Mouse (Mus musculus) kidney, adult 9 months (tissue): ENCODE data around the gene Bzw1.
"Not testable (repeated sequence)": the region's sequence is repeated elsewhere in the genome, so short reads cannot be mapped to it uniquely, and the experiment has no call there.

ENCODE experiments used
- DNase-seq: peaks from one replicate; pipeline ENCODE4 v3.0.0; 2022

Gene Bzw1

DNA sequence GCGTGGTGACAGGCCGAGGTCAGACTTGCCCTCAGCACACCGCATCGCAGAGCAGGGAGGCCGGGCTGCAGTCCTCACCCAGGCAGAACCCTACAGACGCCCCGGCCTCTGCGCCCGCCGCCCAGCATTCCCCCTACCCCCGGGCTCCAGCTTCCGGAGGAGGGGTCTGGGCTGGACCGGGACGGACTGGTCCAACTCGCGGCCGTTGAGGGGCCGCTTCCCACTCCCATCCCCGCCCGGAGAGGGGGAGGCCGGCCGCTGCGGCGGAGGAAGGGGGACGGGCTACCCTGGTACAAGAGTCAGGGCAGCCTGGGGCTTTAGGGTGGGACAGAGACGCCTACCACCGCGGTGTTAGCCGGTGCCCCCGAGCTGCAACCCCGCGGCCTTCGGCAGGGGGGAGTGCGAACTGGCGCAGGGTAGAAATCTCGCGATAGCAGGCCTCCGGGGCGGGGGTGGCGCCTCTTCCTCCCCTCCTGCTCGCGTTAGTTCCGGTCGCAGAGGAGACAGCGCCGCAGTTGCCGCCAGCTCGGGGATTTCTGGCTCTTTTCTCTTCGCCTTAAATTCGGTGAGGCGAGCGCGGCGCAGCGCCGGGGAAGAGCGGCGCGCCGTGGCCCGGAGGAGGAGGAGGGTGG, at the start of gene Bzw1:
Gene Bzw1, plus strand, starts transcription at position 247 of the 632 bp plus-strand sequence.
- DNase-seq: peak; percentile 93

DNA sequence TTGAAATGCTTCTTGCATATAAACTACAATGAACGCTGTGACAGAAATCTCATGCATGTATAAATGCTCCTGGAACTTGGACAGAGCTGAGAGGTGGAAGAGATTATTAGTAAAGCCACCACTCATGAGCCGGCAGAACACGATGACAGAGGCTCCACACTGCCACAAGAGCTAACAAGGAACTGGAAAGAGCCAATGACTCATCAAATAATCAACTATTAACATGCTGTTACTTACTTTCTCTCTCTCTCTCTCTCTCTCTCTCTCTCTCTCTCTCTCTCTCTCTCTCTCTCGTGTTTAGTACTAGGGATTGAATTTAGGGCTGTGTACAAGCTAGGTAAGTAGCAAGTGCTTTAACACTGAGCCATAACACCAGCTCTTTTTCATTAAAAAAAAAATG, 48.8 kb upstream of the Bzw1 start:
- DNase-seq: no peak

DNA sequence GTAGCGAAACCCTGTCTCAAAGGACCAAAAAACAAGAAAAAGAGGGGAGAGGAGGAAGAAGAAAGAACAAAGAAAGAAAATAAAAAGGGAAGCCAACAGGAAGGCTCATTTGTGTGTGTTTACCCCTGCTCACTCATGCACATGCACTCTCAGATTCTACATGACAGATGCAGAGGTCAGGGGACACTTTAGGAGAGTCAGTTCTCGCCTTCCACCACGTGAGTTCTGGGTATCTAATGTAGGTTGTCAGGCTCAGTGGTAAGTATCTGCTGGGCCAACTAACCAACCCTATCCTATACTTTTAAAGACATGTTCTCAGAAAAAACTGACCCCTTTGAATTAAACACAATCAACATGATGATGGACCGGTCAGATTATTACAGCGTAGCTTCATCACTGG, 48.1 kb upstream of the Bzw1 start:
- DNase-seq: no peak

DNA sequence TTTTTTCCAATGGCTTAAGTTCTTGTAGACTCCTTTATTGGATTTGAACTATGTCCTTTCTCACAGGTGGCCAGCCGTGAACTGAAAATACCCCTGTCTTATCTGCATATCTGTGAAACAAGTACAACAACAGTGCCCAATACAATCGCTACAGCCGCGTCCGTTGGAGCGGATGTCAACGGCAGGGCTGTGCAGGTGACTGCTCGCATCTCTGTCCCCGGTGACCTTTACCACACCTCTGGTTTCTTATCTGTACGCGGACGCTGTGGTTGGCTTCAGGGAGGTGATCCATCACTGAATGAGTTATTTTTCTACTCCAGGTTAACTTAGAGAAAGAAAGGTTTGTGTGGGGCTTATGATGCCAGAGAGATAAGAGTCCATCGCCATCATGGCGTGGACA, 46.5 kb upstream of the Bzw1 start:
- no peak for DNase-seq

DNA sequence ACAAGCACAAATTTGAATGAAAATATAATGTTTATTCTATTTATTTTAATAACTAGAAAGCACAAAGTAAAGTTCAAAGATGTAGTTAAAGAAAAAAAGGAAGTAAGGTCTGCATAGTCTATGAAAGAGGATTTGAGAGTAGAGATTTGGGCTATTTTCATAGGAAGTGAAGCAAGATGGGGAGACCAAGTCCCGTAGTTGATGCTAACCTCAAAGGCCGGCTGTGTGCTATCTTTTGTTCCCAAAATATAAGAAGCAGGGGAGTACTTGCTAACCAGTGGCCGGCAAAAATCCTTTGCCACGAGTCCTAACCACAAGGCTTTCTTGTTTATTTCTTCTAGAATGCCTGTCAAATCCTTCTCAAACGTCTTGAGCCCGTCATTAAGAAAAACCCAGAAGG, 44.0 kb upstream of the Bzw1 start:
- no peak for DNase-seq

DNA sequence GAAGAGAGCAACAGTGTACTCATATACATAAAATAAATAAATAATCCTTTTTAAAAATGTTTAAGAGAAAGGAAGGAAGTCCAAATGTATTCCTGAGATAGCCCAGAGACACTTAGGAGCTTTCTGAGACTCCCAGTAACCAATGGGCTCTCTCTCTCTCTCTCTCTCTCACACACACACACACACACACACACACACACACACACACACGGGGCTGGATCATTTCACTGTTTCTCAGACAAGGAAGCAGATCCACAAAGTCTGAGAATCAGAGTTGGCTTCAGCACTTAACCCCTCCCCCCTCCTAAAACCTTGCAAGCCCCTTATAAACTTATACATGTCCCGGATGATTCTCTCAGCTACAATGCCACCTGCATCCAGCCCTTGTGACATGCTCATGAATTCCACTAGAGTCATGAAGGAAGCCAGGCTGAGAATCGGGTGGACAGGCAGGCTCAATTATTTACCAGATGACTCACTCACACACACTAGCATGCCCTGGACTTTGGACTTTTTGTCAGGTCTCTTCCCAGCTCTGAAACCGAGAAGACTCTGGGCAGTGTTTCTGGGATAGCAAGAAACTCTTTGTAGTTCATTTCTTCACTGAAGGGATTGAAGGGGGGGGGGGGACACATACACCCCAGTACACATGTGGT, 39.3 kb upstream of the Bzw1 start:
- DNase-seq: peak; percentile 92

DNA sequence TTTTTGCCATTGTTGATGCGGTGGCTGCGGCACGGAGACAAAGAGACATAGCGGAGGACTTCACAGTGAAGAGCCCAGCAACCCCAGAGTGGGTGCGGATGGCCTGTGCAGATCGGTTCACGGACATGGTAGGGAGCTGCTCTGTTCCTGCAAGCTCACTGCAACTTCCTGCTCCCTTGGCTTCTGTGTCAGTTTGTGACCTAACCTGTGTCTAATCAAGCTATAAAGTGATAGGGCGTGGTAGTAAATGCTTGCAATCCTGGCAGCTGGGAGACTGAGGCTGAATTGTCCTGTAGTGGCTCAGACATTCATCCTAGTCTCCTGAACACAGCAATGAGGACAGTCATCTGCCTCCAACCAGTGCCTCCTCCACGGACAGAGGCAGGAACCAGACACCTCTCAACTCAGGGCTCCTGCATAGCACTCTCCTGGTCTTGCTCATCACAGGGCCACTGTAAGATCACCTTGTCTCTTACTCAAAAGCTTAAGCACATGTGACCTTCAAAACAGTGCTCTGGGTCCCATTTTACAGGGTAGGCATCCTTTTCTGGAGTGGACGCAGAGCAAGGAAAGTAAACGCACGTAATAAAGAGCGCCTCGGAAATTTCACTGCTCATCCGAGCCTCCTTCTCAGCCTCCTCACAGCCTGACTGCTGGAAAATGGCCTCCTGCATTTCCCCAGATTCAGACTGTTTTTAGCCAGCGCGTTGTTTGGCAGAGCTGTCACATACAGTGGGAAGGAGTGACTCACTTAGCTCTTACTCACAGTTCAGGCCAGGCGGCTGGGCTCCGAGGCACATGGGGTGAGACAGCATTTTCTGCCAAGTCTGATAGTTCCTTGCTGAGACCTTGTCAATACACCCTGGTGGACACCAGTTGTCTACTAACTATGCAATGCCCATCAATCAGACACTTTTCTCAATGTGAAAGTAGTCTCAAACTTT, 33.5 kb upstream of the Bzw1 start:
- no peak for DNase-seq

DNA sequence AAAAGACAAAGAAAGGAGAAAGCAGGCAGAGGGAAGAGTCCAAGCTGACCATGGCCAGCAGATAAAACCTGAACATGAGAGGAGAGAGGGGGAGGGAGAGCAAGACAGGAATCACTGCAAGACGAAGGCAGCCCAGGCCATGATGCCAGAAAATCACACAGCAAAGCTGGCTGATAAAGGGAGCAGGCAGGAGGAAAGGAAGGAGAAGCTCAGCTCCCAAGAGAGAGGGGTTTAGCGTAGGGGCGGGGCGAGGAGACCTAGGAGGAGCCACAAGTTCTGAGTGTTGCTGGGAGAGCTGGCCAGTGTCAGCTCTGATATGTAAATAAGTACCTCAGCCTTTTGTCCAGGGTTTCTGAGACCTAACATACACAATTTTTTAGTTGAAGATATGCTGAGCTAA, 30.4 kb upstream of the Bzw1 start:
- no peak for DNase-seq

DNA sequence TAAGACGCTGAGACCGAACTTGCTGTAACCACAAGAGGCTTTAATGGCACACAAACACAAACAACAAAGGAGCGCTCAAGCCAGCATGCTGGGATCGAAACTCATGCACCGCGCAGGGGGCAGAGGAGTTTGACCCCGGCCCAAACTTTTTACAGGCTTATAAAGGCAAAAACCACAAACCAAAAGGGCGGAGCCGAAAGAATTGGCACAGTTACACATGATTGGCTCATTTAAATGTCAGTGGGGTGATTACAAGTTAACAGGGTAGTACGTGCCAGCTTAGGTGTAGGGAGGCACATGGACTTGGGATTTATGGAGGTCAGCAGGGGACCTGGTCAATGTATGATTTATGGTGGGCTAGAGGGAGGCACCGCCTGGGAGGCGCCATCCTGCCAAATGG, 28.1 kb upstream of the Bzw1 start:
- peak; percentile 69 for DNase-seq

DNA sequence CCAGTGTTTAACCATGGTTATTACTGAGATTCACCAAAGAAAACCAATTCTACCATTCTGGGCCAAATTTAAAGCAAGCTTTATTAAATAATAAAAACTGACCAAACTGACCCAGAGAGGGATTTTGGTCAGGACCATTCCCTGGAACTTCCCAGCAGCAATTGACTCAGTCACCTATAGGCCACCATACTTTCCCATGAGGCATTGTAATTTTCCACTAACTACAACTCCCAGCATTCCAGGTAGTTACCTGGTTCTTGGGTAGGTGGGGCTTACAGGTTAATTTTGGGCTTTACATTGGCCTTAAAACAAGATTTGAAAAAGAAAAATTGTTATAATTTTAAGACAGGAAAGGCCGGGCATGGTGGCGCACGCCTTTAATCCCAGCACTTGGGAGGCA, 26.9 kb upstream of the Bzw1 start:
- no peak for DNase-seq

DNA sequence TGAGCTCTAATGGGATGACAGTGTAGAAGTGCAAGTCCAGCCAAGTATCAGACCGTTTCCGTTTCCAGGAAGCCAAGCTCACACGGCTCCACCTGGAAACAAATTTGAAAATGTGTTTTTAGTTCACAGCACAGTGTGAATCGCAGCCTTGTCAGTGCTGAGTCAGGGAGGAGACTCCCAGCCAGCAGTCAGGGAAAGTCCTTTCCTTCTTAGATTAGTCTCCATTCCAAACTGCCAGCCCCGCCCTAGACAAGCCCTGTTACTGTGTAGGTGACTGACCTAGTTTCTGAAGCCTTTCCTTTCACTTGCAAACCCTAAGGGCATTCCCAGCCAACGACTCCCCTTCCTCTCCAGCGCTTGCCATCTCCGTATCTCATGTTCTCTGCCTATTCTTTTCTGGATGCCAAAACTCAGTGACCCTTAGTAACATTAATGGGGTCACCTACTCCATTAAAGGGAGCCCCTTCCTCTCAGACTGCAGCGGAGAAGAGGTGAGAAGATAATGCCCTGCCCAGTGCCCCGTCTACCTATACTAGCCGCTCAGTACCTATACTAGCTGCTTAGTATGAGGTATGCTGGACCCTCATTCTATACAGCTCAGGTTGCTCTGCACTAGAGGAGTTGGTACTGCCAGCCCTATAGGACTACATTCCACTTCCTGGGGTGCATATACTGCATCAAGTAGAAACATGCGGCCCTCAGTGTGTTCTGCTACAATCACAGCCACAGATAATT, 25.8 kb upstream of the Bzw1 start:
- DNase-seq: peak; percentile 55

DNA sequence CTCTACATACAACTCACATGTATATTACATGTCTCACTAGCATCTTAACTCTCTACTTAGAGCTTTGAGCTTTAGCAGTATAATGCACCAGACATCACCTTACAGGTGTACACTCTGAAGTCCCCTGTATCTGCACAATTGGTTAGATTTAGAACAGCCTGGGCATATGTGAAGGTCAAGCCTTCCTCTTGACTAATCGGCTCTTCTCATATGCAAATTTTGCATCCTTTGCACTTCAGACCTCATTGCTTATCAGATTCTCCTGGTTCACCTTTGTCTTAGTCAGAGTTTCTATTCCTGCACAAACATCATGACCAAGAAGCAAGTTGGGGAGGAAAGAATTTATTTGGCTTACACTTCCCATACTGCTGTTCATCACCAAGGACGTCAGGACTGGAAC, 23.0 kb upstream of the Bzw1 start:
- DNase-seq: no peak

DNA sequence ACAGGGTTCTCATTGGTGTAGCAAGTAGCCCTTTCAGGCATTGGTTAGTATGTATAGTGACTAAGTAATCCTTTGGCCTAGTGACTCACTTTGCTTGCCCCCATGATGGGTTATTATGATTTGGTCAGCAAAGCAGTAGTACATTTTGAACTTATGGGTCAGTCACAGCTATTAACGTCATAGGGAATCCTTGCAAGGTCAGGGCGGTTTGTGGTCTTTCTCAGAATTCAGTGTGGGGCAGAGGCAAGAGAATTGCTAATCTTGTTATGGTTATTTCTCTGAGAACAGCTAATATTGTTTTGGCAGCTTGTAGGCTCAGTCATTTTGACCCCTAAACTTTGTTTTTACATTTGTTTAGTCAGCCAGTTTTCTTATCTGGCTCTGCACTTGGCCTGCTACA, 18.4 kb upstream of the Bzw1 start:
- not testable (repeated sequence) for DNase-seq

DNA sequence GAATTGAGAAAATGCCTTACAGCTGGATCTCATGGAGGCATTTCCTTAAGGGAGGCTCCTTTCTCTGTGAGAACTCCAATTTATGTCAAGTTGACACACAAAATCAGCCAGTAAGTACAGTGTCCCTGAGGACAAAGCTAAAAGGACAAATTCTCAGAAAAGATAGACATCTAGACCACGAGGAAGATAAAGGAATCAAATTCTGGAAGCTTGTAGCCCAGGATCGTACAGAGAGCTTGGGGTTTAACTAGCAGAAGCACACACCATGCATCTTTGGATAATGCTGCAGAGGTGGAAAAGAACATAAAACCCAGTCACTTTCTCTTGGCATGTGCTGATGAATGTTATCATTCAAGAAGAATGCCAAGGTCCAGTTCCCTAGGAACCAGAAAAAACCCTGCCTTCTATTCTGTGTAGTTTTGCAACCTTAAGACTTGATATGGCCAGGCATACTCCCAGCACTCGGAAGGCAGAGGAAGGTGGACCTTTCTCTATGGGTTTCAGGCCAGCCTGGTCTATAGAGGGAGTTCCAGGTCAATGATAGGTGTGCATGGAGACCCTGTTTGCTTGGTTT, 17.0 kb upstream of the Bzw1 start:
- DNase-seq: no peak

DNA sequence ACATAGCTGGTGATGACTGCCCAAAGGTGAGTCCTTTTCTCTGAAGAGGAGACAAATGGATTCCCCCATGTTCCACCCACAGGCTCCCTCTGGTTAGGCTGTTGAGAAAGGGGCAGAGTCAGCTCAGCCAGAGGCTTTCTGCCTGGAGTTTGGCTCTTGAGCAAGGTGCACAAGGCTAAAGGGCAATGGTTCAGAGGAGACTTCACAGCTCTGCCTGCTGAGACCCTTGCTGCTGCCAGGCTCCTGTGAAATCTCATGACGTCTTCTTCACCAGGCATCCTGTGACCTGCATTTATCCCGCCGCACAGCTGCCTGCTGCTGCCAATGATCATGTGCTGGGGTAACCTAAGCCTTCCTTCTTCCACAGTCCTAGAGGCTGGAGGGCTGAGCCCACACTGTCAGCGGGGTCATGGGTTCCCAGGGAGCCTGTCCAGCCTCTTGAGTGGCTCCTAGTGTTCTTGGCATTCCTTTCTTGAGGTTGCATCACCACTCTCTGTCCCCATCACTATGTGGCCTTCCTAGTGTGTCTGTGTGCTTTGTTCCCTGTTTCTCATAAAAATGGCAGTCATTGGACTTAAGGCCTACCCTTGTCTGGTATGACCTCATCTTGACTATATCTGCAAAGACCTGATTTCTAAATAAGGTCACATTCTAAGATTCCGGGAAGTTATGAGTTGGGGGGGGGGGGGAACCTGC, 10.0 kb upstream of the Bzw1 start:
- peak; percentile 65 for DNase-seq

DNA sequence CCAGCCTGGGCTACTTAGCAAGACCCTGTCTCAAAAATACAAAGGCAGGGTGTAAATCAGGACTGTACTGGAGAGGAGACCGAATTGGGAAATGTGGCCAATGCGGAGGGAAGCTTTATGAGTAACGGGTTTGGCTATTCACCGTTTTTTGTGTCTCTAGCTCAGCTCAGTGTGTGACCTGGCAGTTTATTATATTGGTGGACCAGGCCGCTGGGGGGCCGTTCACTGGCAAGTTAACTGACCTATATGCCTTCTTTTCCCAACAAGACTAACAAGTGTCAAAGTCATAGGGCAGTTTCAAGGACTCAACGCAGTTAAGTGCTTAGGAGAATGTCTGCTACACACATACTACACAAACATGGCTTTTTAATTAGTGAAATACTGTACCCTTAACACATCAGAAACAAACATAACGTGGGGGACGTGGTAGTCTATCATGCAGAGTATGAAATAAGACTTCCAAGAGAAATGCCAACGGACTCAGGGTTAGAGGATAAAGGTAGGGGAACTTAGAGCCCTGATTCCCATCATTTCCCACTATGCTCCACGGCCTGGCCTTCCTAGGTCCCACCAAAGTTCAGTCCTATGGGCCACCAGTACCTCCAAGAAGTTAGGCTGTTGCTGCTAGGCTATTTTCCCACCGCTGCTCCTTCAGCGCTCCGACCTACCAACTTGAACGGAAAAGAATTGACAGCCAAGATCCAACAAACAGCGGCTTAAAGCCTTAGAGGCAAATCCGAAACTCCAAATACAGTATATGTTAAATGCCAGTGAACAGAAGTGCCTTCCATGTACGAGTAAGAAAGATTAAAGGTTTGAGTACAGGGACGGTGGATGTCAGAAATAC, 1.1 kb upstream of the Bzw1 start:
- DNase-seq: no peak

DNA sequence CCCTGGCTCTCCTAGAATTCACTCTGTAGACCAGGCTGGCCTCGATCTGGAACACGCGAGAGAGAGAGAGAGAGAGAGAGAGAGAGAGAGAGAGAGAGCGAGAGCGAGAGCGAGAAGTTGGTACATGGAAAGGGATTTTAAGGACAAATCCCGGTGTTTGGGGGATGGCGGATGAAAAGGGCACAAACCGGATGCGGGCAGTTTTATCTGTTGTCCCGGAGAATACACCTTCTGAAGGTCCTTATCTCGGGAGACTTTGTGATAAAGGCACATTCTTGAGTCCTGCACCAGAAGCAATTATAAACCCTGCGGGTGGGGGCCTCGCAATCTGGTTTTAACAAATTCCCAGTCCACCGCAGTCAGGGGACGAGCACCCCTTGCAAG, 438 bp upstream of the Bzw1 start:
- DNase-seq: no peak

DNA sequence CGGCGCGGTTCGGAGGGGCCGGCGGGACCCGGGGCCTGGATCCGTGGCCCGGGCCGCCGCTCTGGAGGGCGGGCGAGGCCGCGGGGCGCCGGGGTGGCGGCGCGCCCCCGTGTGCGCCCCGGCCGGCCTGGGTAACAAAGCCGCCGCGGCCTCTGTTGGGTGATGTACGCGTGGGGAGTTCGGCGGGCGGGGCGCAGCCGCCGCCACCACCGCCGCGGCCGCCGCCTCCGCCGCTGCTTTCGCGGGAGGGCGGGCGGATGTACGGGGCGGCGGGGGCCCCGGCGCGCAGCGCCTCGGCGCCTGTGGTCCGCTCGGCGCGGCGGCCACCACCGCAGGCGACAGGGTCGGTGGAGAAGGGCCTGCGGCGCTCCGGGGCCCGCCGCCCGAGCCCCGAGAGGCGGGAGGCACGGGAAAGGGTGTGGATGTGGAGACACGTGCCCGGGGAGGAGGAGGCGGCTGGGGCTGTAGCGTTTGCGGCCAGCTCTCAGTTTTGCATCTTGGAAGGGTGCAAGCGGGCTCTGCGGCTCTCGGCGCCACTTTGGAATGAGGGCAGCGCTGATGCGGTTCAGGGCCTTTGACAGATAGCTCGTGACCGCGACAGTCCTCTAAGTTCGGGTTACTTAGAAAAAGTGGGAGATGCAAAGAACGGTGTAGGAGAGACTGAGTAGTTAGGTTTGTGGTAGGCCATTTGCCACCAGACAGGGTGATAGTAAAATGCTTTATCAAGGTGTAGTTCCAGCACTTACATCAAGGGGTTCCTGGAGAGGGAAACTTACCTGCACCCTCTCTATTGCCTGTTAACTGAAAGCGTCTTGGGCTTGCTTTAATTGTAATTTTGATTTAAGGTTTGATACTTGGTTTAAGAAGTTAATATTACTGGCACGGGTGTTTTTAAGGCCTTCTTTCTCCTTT, 842 bp downstream of the Bzw1 start:
- peak; percentile 52 for DNase-seq

DNA sequence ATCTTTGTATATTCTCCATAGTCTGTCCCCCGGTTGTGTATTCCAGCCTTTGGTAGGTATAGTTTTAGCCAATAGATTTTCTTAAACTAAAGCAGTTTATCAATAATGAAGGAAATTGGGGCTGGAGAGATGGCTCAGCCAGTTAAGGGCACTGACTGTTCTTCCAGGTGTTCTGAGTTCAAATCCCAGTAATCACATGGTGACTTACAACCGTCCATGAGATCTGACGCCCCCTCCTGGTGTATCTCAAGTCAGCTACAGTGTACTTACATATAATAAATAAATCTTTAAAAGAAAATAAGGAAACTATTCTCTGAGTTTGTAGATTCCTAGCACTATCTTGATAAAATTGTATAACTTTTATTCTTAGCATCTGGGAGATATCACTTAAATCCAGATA, 2.6 kb downstream of the Bzw1 start:
- no peak for DNase-seq

DNA sequence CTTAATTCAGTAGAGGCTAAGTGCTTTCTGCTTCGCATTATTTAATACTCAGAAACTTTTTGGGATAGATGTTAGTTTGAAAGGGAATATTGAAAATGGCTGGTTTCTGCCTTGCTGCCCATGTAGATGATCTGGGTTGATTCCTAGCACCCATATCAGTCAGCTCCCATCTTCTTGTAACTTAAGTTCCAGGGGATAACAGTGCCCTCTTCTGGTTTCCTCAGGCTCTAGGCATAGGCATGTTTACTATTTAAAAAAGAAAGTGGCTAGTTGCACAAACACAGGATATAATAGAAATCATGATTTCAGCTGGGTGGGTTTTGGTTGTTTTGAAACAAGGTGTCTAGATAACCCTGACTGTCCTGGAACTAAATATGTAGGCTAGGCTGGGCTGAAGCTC, 3.5 kb downstream of the Bzw1 start:
- DNase-seq: no peak
